Mouse (Mus musculus) cerebellum, adult 11-12 months (tissue): ENCODE results near the gene Ano4.
"Not testable (repeated sequence)": the region's sequence is repeated elsewhere in the genome, so short reads cannot be mapped to it uniquely, and the experiment has no call there.

Source experiments
- DNase-seq: peaks from one replicate; pipeline ENCODE4 v3.0.0; 2022

Gene Ano4

DNA sequence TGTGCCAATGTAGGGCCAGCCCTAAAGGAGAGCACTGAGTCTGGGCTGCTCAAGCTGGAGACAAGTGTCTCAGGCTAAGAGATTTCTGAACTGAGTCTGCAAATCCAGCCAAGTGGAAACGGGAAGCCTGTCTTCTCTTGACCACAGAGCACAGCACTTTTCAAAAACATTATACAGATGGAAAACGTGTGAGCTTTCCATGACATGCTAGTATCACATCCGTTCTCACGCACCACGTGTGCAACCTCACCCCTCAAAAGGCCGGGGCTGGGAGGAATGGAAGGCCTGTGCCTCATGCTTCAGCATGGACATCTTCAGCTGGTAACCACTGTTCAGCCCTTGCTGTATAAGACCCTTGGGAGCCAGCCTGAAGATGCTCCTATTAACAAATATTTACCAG, 230.2 kb downstream of the Ano4 start:
- no peak for DNase-seq

DNA sequence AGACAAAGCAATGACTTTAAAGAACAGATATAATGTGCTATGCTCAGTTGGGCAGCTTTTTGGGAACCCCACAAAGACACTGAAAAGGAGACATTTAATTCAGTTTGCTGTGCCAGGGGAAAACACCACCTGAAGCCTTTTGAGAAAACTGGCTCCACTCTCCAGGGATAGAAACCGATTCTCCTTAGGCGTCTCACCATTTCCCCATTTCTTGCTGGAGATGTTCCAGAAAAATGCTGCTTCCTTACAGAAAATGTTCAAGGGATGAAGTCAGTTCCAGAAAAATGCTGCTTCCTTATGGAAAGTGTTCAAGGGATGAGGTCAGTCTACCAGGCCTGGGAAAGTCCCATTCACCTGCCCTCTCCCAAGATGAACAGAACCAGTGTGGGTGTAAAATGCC, 233.1 kb downstream of the Ano4 start:
- no peak for DNase-seq

DNA sequence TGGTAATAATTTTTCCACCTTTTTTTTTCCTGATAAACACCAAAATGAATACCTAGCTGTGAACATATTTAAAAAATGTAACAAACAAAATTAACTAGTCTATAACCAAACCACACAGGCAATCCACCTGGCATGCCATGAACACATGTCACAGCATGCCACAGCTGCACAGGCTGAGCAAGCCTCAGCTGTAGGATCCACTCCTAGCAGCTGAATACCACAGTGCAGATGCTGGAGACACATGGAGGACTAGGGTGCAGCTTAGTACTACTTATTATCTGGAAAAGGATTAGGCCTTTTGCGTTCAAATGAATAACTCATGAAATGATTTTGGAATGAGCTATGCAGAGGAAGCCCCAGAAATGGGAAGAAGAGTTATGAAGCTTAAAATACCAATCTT, 233.6 kb downstream of the Ano4 start:
- no peak for DNase-seq

DNA sequence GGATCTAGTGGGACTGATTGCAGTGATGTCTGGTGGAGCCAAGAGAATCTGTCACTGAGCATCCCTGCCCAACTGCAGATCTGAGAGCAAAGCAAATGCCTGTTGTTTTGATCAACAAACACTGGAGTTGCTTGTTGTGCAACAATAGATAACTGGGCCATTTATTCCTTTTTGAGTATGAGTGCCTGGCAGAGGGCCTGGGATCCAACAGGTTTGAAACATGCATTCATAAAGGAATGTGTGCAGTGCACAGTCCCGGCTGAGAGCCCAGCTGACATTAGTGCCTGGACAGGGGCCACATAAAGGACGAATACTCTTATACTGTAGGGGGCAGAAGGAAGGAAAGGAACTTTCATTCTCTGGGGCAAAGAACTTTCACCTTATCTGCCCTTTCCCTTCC, 241.0 kb downstream of the Ano4 start:
- no peak for DNase-seq

DNA sequence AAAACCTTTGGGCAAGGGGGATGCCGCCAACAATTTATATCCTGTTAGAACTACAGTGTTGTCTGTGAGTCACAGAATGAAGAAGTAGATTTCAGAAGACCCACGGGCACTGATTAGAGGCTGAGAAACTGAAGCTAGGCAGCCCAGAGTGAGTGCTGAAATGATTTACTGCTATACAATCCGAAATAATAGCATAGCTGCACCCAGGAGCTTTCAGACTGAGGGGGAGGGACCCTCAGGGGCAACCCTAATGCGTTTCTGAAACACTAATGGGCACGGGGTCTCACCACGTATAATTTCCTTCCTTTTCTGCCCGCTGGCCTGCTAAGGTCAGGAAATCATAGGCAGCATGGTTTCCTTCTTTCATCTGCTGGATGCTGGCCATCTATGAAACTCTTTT, 242.5 kb downstream of the Ano4 start:
- no peak for DNase-seq

DNA sequence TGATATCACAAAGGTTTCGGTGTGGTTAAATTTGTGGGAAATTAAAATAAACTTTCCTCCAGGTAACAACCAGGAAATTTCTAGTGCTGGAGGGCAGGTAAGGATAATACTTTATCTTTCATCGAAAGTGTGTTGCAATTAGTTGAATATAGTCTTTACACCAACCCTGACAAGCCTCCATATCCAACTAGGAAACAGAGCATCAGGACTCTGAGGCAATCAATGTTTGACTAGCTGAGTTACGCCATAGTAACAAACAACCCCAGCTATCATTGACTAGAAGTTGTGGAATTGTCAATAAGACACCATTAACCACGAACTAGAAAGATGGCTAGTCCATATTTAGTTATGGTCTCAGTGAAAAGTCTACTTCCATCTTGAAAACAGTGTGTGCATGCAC, 246.4 kb downstream of the Ano4 start:
- no peak for DNase-seq

DNA sequence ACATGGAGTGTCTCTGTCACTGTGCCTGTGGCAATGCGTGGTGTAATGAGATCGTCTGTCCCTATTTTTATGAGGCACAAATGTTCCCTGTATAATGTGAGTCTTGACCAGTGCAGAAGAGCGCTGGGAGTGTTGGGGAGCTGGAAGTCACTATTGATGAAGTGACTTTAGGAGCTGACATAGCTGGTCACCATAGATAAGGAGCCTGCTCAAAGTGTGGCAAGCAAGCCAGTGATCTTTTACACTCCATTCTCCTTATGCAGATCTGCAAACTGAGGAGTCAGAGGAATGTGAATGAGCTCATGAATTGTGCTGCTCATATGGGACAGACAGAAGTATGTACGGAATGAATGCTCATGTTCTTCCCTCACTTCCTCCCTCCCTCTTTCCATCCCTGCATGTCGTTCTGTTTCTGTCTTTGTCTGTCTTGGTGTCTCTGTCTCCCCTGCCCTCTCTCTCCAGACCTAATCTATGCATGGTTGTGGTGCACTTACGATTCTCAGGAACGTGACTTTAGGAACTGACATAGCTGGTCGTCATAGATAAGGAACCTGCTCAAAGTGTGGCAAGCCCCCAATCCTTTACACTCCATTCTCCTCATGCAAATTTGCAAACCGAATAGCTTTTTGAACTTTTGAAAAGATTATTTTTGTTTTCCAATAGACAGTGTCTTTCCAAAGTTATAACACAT, 252.1 kb downstream of the Ano4 start:
- no peak for DNase-seq

DNA sequence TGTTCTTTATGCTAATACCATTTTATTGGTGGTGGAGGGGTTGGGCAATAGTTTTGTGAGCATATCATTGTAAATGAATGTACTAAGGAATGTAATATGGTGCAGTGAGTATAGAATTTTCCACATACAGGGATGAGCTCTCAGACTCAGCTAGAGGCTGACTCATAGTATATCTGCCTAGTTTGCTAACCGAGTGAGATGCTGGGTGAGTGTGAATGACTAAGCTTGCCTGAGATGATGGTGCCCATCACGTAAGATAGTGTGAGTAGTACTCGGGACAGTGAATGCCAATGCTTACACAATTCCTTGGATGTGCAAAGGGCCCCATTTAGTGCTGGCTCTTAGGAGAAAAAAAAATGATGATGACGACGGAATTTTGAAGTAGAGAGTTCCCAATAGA, 267.1 kb downstream of the Ano4 start:
- no peak for DNase-seq

DNA sequence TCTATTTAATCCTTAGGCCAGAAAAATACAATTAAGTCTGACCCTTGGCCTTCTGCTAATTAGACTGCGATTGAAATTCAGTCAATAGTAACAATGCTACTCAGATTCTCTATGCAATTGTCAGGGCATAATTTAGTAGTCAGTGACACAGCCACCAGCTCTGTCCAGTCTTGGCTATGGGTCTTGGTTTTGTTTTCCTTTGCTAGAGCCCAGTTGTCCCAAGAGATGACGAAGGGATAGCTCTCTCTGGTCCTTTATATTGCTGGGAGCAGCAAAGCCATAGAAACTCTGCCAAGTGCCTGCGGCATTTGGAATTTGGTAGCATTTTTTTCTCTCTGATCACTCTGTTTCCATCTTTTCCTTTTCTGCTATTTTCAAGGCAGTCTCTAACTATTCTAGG, 288.7 kb downstream of the Ano4 start:
- no peak for DNase-seq

DNA sequence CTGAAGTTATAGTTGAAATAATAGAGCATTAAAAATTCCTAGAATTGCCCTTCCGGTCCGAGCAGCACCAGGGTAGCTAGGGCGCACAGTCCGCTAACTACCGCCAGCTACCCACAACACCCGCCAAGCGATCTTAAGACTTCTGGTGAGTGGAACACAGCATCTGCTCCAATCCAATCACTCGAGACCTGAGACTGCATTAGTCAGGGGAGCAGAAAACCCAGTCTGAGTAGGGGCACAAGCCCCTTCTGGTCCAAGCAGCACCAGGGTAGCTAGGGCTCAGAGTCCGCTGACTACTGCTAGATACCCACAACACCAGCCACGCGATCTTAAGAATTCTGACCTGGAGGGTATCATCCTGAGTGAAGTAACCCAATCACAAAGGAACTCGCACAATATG, 299.6 kb downstream of the Ano4 start:
- not testable (repeated sequence) for DNase-seq

DNA sequence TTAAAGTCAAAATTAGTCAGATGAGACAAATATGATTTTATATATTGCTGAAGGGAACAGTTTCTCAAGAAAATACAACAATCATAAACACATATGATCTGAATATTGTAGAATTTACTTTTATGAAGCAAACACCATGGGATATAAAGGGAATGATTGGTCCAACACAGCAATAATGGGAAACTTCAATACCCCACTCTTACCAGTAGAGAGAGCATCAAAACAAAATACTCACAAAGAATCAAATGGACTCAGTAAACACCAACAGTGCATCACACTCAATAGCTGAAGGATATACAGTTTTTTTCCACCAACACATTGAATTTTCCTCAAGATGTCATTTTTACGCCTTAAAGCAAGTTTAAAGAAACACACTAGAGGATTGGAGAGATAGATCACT, 300.4 kb downstream of the Ano4 start:
- DNase-seq: no peak

DNA sequence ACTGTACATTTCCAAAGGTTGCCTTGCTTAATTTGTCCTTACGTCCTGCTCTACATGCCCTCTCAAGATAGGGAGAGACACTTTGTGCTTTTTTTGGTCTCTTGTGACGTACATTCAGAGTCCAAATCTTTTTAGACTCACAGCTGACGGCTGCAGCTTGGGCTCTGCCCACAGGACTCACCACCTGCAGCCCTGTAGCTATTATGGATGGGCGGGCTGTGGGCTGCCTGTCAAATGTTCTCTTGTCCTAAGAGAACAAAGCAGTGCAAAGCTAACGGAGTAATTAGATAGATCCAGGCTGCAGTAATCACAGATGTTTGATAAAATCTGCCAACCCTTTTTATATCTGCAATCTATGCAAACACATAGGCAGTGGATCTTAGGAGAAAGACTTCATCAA, 325.6 kb downstream of the Ano4 start:
- DNase-seq: no peak

DNA sequence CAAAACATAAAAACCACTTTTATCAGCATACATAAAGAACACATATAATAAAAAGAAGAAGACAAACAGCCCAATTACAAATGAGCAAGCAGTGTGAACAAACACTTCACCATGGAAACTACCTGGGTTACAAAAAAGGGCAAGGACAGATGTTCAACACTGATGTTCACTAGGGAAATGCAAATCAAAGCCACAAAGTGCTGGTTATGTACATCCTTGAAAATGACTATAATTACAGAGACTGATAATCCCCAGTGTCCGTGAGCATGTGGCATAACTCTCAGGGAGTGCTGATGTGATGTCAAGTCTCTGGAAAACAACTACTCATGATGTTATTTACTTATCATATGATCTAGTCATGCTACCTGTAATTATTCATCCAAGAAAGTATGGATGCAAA, 336.3 kb downstream of the Ano4 start:
- no peak for DNase-seq

DNA sequence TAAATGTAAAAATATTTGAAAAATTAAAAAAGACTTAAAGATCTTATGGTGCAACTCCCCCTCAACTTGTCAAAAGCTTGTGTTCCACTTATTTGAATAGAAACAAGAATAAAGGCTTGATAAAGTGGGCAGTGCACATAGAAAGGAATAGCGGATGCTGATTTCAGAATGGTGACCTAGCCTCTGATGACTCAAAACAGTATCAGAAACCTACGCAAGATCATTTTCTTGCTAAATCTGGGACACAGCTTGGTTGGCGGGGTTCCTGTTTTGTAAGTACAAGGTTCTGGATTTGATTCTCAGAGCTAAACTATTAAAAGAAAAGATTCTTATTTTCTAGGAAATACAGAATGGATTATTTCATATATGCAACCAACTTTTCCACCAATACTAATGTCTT, 340.0 kb downstream of the Ano4 start:
- no peak for DNase-seq

DNA sequence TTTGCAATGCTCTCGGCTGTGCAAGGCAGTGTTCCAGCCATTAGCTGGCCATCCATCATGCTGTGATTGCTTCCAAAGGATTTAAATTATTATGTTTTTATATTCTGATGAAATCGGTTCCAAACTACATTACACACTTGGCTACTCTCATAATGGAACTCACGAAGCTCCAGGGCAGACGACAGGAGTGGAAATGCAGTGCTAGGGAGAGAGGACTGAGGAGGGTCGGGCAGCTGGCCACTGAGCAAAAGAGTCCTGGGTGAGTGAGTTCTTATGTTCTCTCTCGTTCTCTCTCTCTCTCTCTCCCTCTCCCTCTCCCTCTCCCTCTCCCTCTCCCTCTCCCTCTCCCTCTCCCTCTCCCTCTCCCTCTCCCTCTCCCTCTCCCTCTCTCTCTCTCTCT, 357.6 kb downstream of the Ano4 start:
- DNase-seq: no peak

DNA sequence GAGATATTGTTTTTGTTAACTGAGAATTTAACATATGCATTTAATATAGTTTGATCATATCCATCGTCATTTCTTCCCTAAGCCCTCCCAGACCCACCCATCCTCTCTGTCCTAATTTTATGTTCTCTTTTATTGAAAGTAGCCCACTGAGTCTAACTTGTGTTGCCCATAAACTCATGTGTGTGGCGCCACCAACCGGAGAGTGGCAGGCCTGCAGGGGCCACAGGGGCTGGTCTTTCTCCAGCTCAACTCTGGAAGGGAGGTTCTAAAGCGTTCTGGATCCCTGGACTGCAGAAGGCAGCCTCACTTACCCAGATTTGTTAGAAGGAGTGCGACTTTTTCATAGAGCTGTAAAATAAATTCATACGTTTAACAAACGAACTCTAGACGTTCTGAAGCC, 361.1 kb downstream of the Ano4 start:
- DNase-seq: no peak

DNA sequence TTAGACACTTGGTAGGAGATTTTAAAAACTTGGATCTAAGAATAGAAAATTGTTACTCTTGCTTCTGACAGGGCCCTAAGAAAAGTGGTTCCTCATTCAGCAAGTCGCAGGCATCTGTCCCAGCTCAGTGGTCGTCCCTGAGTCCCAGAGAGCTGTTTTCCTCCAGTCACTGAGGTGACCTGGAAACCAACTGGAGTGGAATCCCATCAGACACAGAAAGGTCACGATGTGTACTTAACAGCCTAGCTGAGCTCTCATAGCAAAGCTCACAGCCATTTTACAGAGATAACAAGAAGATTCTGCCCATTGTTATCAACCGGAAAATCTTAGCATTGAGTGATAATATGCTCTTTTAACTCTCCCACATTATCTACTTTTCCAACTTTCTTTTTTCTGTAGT, 365.1 kb downstream of the Ano4 start:
- no peak for DNase-seq

DNA sequence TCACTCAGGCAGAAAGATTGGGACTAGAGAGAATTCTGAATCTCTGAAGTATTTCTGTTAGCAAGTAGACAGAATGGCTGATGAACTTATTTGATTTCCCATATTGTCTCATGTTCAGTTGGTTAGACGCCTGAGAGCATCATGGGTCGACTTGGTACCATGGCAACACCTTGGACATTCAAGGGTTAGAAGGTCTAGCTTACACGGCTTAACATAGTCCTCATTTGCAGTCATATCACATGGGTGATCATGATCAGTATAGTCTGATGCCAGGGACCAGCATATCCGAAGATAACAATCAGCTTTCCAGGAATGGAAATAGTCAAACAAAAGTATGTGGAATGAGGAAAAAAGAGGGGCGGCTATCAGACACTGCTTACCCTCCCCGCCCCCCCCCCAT, 365.6 kb downstream of the Ano4 start:
- no peak for DNase-seq

DNA sequence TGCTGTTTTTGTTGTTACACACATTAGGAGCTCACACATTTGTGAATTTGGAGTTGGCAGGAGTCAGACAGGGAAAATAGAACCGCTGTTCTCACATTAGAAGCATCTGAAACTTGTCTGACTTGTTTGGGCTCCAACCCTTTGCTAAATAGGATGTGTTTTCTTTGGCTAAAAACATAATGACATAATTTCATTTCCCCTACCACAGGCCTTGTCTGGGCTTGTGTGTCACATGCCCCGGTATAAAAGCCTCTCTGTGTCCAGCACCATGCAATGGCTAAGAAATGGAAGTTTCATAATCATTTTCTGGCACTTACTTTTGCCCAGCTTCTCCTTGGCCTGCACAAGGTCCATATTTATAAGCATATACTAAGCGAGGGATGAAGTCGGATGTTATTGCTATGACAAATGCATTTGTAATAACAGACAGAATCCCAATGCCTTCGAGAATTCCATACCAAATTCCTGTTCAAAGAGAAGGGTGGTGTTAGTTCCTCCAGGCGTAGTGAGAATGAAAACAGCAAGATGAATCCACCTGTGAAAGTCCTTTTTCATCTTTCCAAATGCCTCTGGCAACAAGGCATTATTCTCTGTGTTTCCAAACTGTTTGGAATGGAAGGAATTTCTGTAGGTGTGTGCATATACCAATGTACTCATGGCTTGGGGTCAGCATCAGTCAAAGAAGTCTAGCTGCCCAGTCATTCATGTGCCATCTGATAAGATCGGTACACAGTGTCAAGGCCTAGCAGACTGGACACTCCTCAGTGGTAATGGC, 373.4 kb downstream of the Ano4 start:
- DNase-seq: no peak

DNA sequence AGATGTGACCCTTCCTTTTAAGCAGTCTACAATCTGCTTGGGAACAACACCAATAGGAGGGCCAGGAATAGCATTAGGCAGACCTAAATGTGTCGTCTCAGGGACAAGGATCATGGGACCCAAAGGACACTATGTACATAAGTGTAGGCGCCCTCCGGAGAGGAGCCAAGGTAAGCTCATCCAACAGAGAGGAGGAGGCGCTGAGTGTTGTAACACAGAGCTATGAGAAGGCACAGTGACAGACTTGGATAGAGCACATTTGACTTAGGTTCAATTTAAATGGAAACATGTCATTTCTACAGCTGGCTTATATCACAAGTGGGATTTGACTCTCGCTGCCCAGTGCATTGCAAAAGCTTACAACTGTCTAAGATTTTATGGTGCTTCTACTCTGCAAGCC, 376.0 kb downstream of the Ano4 start:
- DNase-seq: no peak

DNA sequence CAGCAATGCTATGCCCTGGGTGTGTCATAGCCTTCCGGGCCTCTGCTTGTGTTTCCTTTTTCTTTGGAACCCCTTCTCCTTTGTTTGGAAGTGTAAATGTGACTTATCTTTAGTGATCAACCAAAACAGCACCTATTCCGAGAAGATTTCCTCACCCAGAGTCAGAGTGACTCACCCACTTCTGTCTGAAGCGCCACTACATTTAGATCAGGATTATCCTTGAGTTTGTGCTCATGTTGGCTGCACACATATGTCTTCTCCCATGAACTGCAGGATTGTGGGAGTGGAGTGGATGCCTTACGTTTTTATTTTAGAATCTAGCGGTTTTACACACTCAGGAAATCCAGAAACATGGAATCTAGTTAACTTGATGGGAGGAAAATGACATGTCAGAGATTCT, 383.8 kb downstream of the Ano4 start:
- DNase-seq: no peak

DNA sequence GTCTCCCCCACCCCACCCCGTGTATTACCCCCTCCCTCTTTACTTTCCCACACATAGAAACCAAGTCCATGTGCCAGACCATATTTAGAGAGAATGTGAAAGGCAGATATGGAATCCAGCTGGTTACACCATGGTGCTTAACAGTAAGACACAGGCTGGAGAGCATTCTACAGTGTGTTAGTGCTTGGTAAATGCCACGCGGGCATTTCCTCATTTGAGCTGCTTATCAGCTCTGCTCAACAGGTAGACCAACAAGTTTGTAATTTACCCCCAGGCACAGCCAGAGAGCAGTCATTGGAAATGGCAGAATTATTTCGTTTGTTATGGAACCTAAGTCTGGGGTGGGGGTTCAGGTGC, 394.3 kb downstream of the Ano4 start:
- DNase-seq: no peak

DNA sequence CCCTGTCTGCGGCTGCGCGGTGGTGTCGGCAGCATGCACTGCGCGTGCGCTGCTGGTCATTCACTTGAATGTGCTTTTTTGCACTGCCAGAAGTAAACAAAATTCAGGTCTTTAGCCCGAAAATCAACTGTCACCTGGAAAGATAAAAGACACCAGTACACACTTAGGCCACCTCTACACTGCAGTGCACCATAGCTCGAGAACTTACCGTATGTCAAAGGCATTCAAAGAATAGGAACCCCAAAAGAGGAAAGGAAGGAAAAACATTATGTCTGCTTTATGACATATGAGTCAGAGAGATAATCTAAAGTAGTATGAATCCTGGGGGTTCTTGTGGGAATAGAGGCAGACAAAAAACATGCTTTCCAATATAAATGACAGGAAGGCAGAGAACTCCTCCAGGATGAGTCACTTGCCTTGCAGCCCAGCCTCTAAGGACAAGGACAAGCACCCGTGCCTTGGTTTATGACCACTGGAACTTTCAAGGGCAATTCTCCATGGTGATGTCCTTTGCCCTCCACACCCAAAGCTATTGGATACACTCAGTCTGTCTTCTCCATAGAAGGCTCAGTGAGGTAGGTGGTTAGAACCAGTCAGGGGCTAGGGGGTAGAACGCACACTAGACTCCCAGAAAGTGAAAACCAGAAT, 394.8 kb downstream of the Ano4 start:
- no peak for DNase-seq
